Mouse (Mus musculus): ENCODE results near the gene Nectin1. TPM values are rescaled to one million over a fixed set of nuclear protein-coding genes. Genes with fewer than 3 reads are reported as not detected.
A peak's percentile ranks its signal among the peaks of the same experiment; 100 is the strongest.

The Nectin1 gene
- polyA plus RNA-seq (2011; ENCODE audit: insufficient read depth, insufficient read length, low replicate concordance, missing spikeins) = 0.29 and 0.87 TPM in 2 replicates

GRCm38 (mm10) chr9:43743647-43744137, at the start of gene Nectin1:
Gene Nectin1, plus strand, starts transcription at chr9:43743984.
- peak within 1 kb of the TSS; percentile 52 for H3K4me3 ChIP-seq (replicated peaks; ENCODE audit: control insufficient read depth, low read depth, low read length)
- TF ChIP-seq POLR2A (IDR thresholded peaks at IDR 0.05; ENCODE audit: borderline replicate concordance, control insufficient read depth, low read depth, low read length) (peak; percentile 22; the same call in 1 of the 2 replicates), CTCF (IDR thresholded peaks at IDR 0.05; ENCODE audit: control insufficient read depth, insufficient read depth, low read length) (peak; percentile 62)
- no peak within 1 kb of the TSS; the same call in 1 of the 2 replicates for H3K27ac ChIP-seq (ENCODE audit: control insufficient read depth, insufficient read depth, low read depth, low read length, poor library complexity)
- under 1% methylated on average over 47 of the region's 51 CpGs for WGBS
- H3K4me1 ChIP-seq (ENCODE audit: control insufficient read depth, insufficient read depth, low read length) = no peaks in the 10 kb centered on the region

- TF ChIP-seq POLR2A (IDR thresholded peaks at IDR 0.05; ENCODE audit: borderline replicate concordance, control insufficient read depth, low read depth, low read length) (no peak), CTCF (IDR thresholded peaks at IDR 0.05; ENCODE audit: control insufficient read depth, insufficient read depth, low read length) (no peak)
- no peak overlapping the region for H3K27ac ChIP-seq (ENCODE audit: control insufficient read depth, insufficient read depth, low read depth, low read length, poor library complexity)
- WGBS = 21% methylated on average over 8 of the region's 8 CpGs
- H3K4me1 ChIP-seq (ENCODE audit: control insufficient read depth, insufficient read depth, low read length) = no peaks in the 10 kb centered on the region
- H3K4me3 ChIP-seq (replicated peaks; ENCODE audit: control insufficient read depth, low read depth, low read length) = no peak overlapping the region
These were observed 45.6 kb upstream of the Nectin1 start for GRCm38 (mm10) chr9:43698080-43698712.

- TF ChIP-seq POLR2A (IDR thresholded peaks at IDR 0.05; ENCODE audit: borderline replicate concordance, control insufficient read depth, low read depth, low read length) (no peak), CTCF (IDR thresholded peaks at IDR 0.05; ENCODE audit: control insufficient read depth, insufficient read depth, low read length) (no peak)
- Histone ChIP-seq H3K4me1 (ENCODE audit: control insufficient read depth, insufficient read depth, low read length) (no peaks in the 10 kb centered on the region), H3K4me3 (replicated peaks; ENCODE audit: control insufficient read depth, low read depth, low read length) (no peak overlapping the region), H3K27ac (ENCODE audit: control insufficient read depth, insufficient read depth, low read depth, low read length, poor library complexity) (no peak overlapping the region)
- 73% methylated on average over 10 of the region's 10 CpGs for WGBS
These were observed 44.9 kb upstream of the Nectin1 start for GRCm38 (mm10) chr9:43698841-43699240.

GRCm38 (mm10) chr9:43699417-43700225, 44.2 kb upstream of the Nectin1 start:
- Histone ChIP-seq H3K4me1 (ENCODE audit: control insufficient read depth, insufficient read depth, low read length) (no peaks in the 10 kb centered on the region), H3K27ac (ENCODE audit: control insufficient read depth, insufficient read depth, low read depth, low read length, poor library complexity) (no peak overlapping the region), H3K4me3 (replicated peaks; ENCODE audit: control insufficient read depth, low read depth, low read length) (no peak overlapping the region)
- no peak for TF ChIP-seq CTCF (IDR thresholded peaks at IDR 0.05; ENCODE audit: control insufficient read depth, insufficient read depth, low read length)
- no peak for TF ChIP-seq POLR2A (IDR thresholded peaks at IDR 0.05; ENCODE audit: borderline replicate concordance, control insufficient read depth, low read depth, low read length)
- WGBS = 71% methylated on average over 11 of the region's 11 CpGs

- WGBS = 76% methylated on average over 3 of the region's 3 CpGs
- Histone ChIP-seq H3K4me3 (replicated peaks; ENCODE audit: control insufficient read depth, low read depth, low read length) (no peak overlapping the region), H3K4me1 (ENCODE audit: control insufficient read depth, insufficient read depth, low read length) (no peaks in the 10 kb centered on the region), H3K27ac (ENCODE audit: control insufficient read depth, insufficient read depth, low read depth, low read length, poor library complexity) (no peak overlapping the region)
- no peak for TF ChIP-seq POLR2A (IDR thresholded peaks at IDR 0.05; ENCODE audit: borderline replicate concordance, control insufficient read depth, low read depth, low read length)
- TF ChIP-seq CTCF (IDR thresholded peaks at IDR 0.05; ENCODE audit: control insufficient read depth, insufficient read depth, low read length) = no peak
These were observed 43.6 kb upstream of the Nectin1 start for GRCm38 (mm10) chr9:43700226-43700579.

GRCm38 (mm10) chr9:43701748-43702147, 42.0 kb upstream of the Nectin1 start:
- H3K27ac ChIP-seq (ENCODE audit: control insufficient read depth, insufficient read depth, low read depth, low read length, poor library complexity) = no peak overlapping the region
- no peaks in the 10 kb centered on the region for H3K4me1 ChIP-seq (ENCODE audit: control insufficient read depth, insufficient read depth, low read length)
- H3K4me3 ChIP-seq (replicated peaks; ENCODE audit: control insufficient read depth, low read depth, low read length) = no peak overlapping the region
- TF ChIP-seq POLR2A (IDR thresholded peaks at IDR 0.05; ENCODE audit: borderline replicate concordance, control insufficient read depth, low read depth, low read length) (no peak), CTCF (IDR thresholded peaks at IDR 0.05; ENCODE audit: control insufficient read depth, insufficient read depth, low read length) (no peak)

- WGBS = 63% methylated on average over 4 of the region's 4 CpGs
These were observed 36.2 kb upstream of the Nectin1 start for GRCm38 (mm10) chr9:43707571-43707970.

GRCm38 (mm10) chr9:43708715-43709114, 35.1 kb upstream of the Nectin1 start:
- no peaks in the 10 kb centered on the region for H3K4me1 ChIP-seq (ENCODE audit: control insufficient read depth, insufficient read depth, low read length)
- H3K4me3 ChIP-seq (replicated peaks; ENCODE audit: control insufficient read depth, low read depth, low read length) = no peak overlapping the region
- H3K27ac ChIP-seq (ENCODE audit: control insufficient read depth, insufficient read depth, low read depth, low read length, poor library complexity) = no peak overlapping the region
- no peak for TF ChIP-seq POLR2A (IDR thresholded peaks at IDR 0.05; ENCODE audit: borderline replicate concordance, control insufficient read depth, low read depth, low read length)
- TF ChIP-seq CTCF (IDR thresholded peaks at IDR 0.05; ENCODE audit: control insufficient read depth, insufficient read depth, low read length) = no peak
- WGBS = 78% methylated on average over 2 of the region's 2 CpGs

More at GRCm38 (mm10) chr9:43707571-43707970, 36.2 kb upstream of the Nectin1 start:
- no peak overlapping the region for H3K27ac ChIP-seq (ENCODE audit: control insufficient read depth, insufficient read depth, low read depth, low read length, poor library complexity)
- no peak for TF ChIP-seq POLR2A (IDR thresholded peaks at IDR 0.05; ENCODE audit: borderline replicate concordance, control insufficient read depth, low read depth, low read length)
- TF ChIP-seq CTCF (IDR thresholded peaks at IDR 0.05; ENCODE audit: control insufficient read depth, insufficient read depth, low read length) = no peak
- no peaks in the 10 kb centered on the region for H3K4me1 ChIP-seq (ENCODE audit: control insufficient read depth, insufficient read depth, low read length)
- no peak overlapping the region for H3K4me3 ChIP-seq (replicated peaks; ENCODE audit: control insufficient read depth, low read depth, low read length)

Measured in bone marrow, adult 2 months (tissue).